Mouse (Mus musculus) retina, postnatal 1 day (tissue): ENCODE measurements around the gene Sptbn2.

Source experiments
- DNase-seq: peaks from one replicate; pipeline ENCODE4 v3.0.0-alpha.2; 2012

Sptbn2 gene

GRCm38 (mm10) chr19:4786313-4786712 lies 75.3 kb downstream of the Sptbn2 start:
- DNase-seq: no peak

GRCm38 (mm10) chr19:4793281-4793830 lies 82.4 kb downstream of the Sptbn2 start:
- no peak for DNase-seq

- DNase-seq: peak; percentile 100
Observed at GRCm38 (mm10) chr19:4793831-4794422, 83.0 kb downstream of the Sptbn2 start, which contains the start of gene Rbm4. Gene Rbm4, minus strand, starts transcription at chr19:4793901.

GRCm38 (mm10) chr19:4795929-4796328 lies 85.0 kb downstream of the Sptbn2 start:
- DNase-seq: no peak

GRCm38 (mm10) chr19:4797846-4798245 lies 86.9 kb downstream of the Sptbn2 start:
- no peak for DNase-seq

GRCm38 (mm10) chr19:4799083-4799482 lies 88.1 kb downstream of the Sptbn2 start:
- no peak for DNase-seq
